Mouse (Mus musculus) mature B cell (primary cell): ENCODE measurements around the gene Hebp1.

Experiments used
- in situ Hi-C: fragments of 300-500 bp; cut with MboI; formaldehyde crosslinking; loops from 2 replicates; pipeline ENCODE4 v1.14.3; 2019

Hebp1 gene

GRCm38 (mm10) chr6:135197921-135198532, at the start of gene Hebp1, which contains the start of gene Fam234b:
Gene Hebp1, minus strand, starts transcription at chr6:135198022.
Gene Fam234b, plus strand, starts transcription at chr6:135197977.
- in situ Hi-C loops, result no loop called here

GRCm38 (mm10) chr6:135245586-135245985, 47.8 kb upstream of the Hebp1 start:
- in situ Hi-C loops, result loop anchor here (5.0 kb wide), 1 partner anchor 132 kb away; no protein-coding TSS in a partner anchor

- in situ Hi-C loops, result no loop called here
Observed at GRCm38 (mm10) chr6:135240361-135240760, 42.5 kb upstream of the Hebp1 start.

GRCm38 (mm10) chr6:135238211-135238610, 40.4 kb upstream of the Hebp1 start:
- in situ Hi-C loops, result no loop called here

- in situ Hi-C loops, result no loop called here
Observed at GRCm38 (mm10) chr6:135237326-135237725, 39.5 kb upstream of the Hebp1 start.

GRCm38 (mm10) chr6:135236576-135236975, 38.8 kb upstream of the Hebp1 start:
- in situ Hi-C loops, result no loop called here

GRCm38 (mm10) chr6:135235742-135236141, 37.9 kb upstream of the Hebp1 start:
- in situ Hi-C loops, result no loop called here

GRCm38 (mm10) chr6:135232443-135233182, 34.8 kb upstream of the Hebp1 start:
- in situ Hi-C loops, result no loop called here

GRCm38 (mm10) chr6:135230586-135230985, 32.8 kb upstream of the Hebp1 start:
- in situ Hi-C loops, result no loop called here

- in situ Hi-C loops, result no loop called here
Observed at GRCm38 (mm10) chr6:135228465-135228941, 30.7 kb upstream of the Hebp1 start.

GRCm38 (mm10) chr6:135223786-135224416, 26.1 kb upstream of the Hebp1 start:
- in situ Hi-C loops, result no loop called here

GRCm38 (mm10) chr6:135219916-135220315, 22.1 kb upstream of the Hebp1 start:
- in situ Hi-C loops, result no loop called here

GRCm38 (mm10) chr6:135218330-135218729, 20.5 kb upstream of the Hebp1 start:
- in situ Hi-C loops, result no loop called here

- in situ Hi-C loops, result no loop called here
Observed at GRCm38 (mm10) chr6:135212666-135213065, 14.8 kb upstream of the Hebp1 start.

- in situ Hi-C loops, result no loop called here
Observed at GRCm38 (mm10) chr6:135211169-135211568, 13.3 kb upstream of the Hebp1 start.

GRCm38 (mm10) chr6:135206909-135207308, 9.1 kb upstream of the Hebp1 start:
- in situ Hi-C loops, result no loop called here

GRCm38 (mm10) chr6:135205802-135206201, 8.0 kb upstream of the Hebp1 start:
- in situ Hi-C loops, result no loop called here

- in situ Hi-C loops, result no loop called here
Observed at GRCm38 (mm10) chr6:135204869-135205268, 7.0 kb upstream of the Hebp1 start.

GRCm38 (mm10) chr6:135203737-135204136, 5.9 kb upstream of the Hebp1 start:
- in situ Hi-C loops, result no loop called here

- in situ Hi-C loops, result no loop called here
Observed at GRCm38 (mm10) chr6:135202668-135203067, 4.8 kb upstream of the Hebp1 start.

GRCm38 (mm10) chr6:135200122-135200957, 2.5 kb upstream of the Hebp1 start:
- in situ Hi-C loops, result no loop called here

GRCm38 (mm10) chr6:135198726-135199125, 904 bp upstream of the Hebp1 start:
- in situ Hi-C loops, result no loop called here
